In the genomic region with DNA sequence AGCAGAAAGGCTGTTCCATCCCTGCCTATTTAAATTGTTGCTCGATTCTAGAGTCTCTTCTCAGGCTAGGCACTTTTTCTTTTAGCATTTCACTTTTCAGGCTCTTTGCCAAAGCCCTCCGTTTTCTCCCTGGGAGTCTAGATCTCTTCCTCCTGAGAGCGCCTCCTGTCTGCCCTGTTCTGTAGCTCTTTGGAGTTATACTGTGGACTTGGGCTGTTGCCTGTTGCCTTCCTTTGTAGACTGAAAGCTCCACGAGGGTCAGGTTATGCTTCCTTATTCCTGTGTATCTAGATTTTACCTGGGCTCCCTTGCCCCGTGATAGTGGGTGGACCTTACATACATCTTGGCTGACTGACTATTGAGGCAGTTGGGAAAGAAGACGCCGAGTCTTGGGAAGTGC, we compare ENCODE assay signal across 11 mouse cellular contexts. TPM values are rescaled to one million over a fixed set of nuclear protein-coding genes. Genes with fewer than 3 reads are reported as not detected.
A peak's percentile ranks its signal among the peaks of the same experiment; 100 is the strongest.
DNase-seq lines count a peak whose midpoint lies in the region; ATAC-seq and TF ChIP-seq lines count a peak whose summit lies in the region.
"Had no signal": no experiment of that assay in that cellular context is flagged by ENCODE, and none has a peak within 500 bp of the region (broad histone marks: within the 10 kb centered on the region; RNA-seq: fewer than 3 reads in every experiment).

No protein-coding gene starts in this region.

- 30% methylated on average over 7 of the region's 7 CpGs for WGBS in hindbrain, postnatal 0 days

- H3K36me3 ChIP-seq in hindbrain, postnatal 0 days (ENCODE audit: insufficient read depth, low read length) = peaks cover 15% of the 10 kb centered on the region; the same call in 1 of the 2 replicates

- no peak overlapping the region for H3K4me3 ChIP-seq in hindbrain, postnatal 0 days (ENCODE audit: low read length)
- H3K4me3 ChIP-seq: embryonic facial prominence, embryonic 12.5 days had no signal

- peak overlapping the region; percentile 40 for H3K4me2 ChIP-seq in hindbrain, postnatal 0 days (ENCODE audit: low read depth, low read length)
- H3K4me2 ChIP-seq: embryonic facial prominence, embryonic 12.5 days had no signal

- H3K9me3 ChIP-seq in hindbrain, postnatal 0 days (ENCODE audit: low read length) = no peaks in the 10 kb centered on the region
- H3K9me3 ChIP-seq: embryonic facial prominence, embryonic 12.5 days had no signal

- H3K27me3 ChIP-seq in hindbrain, postnatal 0 days (ENCODE audit: insufficient read depth, low read length) = no peaks in the 10 kb centered on the region
- H3K27me3 ChIP-seq: embryonic facial prominence, embryonic 12.5 days; Patski had no signal

- no peak overlapping the region for H3K9ac ChIP-seq in hindbrain, postnatal 0 days (replicated peaks; ENCODE audit: low read length)
- H3K9ac ChIP-seq: embryonic facial prominence, embryonic 12.5 days had no signal

- DNase-seq in cerebellum, adult 11 months = peak; percentile 35
- DNase-seq in right cerebral cortex, postnatal 4 days = peak; percentile 26
- no peak for DNase-seq in right cerebral cortex, adult 18-20 months
- peak; percentile 17 for DNase-seq in hindbrain, postnatal 0 days (ENCODE audit: low spot score)
- no peak for DNase-seq in heart, adult 11 months
- no peak for DNase-seq in heart, adult 9 months (ENCODE audit: low spot score in 2 of 2)
- no peak for DNase-seq in thymus, postnatal 10 days (ENCODE audit: low spot score in 2 of 2)

- peak overlapping the region; percentile 67; the same call in 1 of the 2 replicates for H3K27ac ChIP-seq in hindbrain, postnatal 0 days

- ATAC-seq in cerebellum, adult (ENCODE audit: insufficient number of reproducible peaks, low FRiP score, low TSS enrichment) = no peak
- no peak for ATAC-seq in hindbrain, postnatal 0 days
- ATAC-seq: Patski had no signal

- peak; percentile 43 for TF ChIP-seq CTCF in hindbrain, postnatal 0 days (IDR thresholded peaks at IDR 0.05; ENCODE audit: low read depth)

- H3K4me1 ChIP-seq in hindbrain, postnatal 0 days (ENCODE audit: insufficient read depth, low read length) = peaks cover 17% of the 10 kb centered on the region

RNA-seq across cellular contexts. Expression of a gene that starts 4.3 kb away (rescaled TPM):
- total RNA-seq in hindbrain, postnatal 0 days (2014; rRNA removed) = 15.2 and 21.1 TPM in 2 replicates
- polyA plus RNA-seq in hindbrain, postnatal 0 days (2015; fragmentation: Nextera tagmentation; extraction: Ambion mirVana) = 41.8 and 42.2 TPM in 2 replicates

RNA-seq across cellular contexts. Expression of a gene that starts 40.9 kb away (rescaled TPM):
- total RNA-seq in hindbrain, postnatal 0 days (2014; rRNA removed) = 0.50 TPM in 1 of 2 replicates, not detected in the other
- polyA plus RNA-seq in hindbrain, postnatal 0 days (2015; fragmentation: Nextera tagmentation; extraction: Ambion mirVana) = 0.30 and 0.41 TPM in 2 replicates
- polyA plus RNA-seq: embryonic facial prominence, embryonic 12.5 days; heart, postnatal 0 days had no signal

RNA-seq across cellular contexts. Expression of a gene that starts 45.4 kb away (rescaled TPM):
- total RNA-seq in hindbrain, postnatal 0 days (2014; rRNA removed) = 123 and 135 TPM in 2 replicates
- 292 and 295 TPM in 2 replicates for polyA plus RNA-seq in hindbrain, postnatal 0 days (2015; fragmentation: Nextera tagmentation; extraction: Ambion mirVana)

Comparison
In these comparisons a context has a peak if more than half of its experiments do, and no peak if none do; other contexts are left out.
1. DNase-seq: peak in cerebellum, adult 11 months (single experiment), right cerebral cortex, postnatal 4 days (single experiment) and hindbrain, postnatal 0 days (single experiment); none in right cerebral cortex, adult 18-20 months (single experiment), heart, adult 11 months (single experiment), heart, adult 9 months (0 of 2) and thymus, postnatal 10 days (0 of 2).